Mouse (Mus musculus) liver, postnatal 0 days (tissue): ENCODE results near the gene Wasl.

Experiments
- CTCF ChIP-seq: sonication (generic); IDR thresholded peaks from 2 replicates; pipeline ENCODE4 v1.5.1; 2016; ENCODE audit warnings: antibody characterized with exemption, low read depth
- EP300 ChIP-seq: IDR thresholded peaks from 2 replicates; pipeline ENCODE4 v1.6.1; 2016; ENCODE audit warnings: antibody characterized with exemption, low read depth, mild to moderate bottlenecking

- TF ChIP-seq CTCF (no peak), EP300 (no peak)
These were observed 94.5 kb downstream of the Wasl start for GRCm38 (mm10) chr6:24570278-24570677.
